Mouse (Mus musculus) liver, embryonic 14 days (tissue): Measurements from ENCODE around the gene Spata9. TPM values are rescaled to one million over a fixed set of nuclear protein-coding genes. Genes with fewer than 3 reads are reported as not detected.

Experiments used
- polyA plus RNA-seq: library from polyadenylated mRNA; depleted of rRNA; stranded (reverse); fragments of >200 nt; gene quantifications from 2 replicates; pipeline ENCODE4 v1.2.3, GENCODE M21; 2012; rRNA removed

Gene Spata9
- polyA plus RNA-seq: 0.07 TPM in 1 of 2 replicates, not detected in the other

GRCm38 (mm10) chr13:75966850-75967249, at the start of gene Spata9:
Spata9 (plus strand) TSS chr13:75967150.

GRCm38 (mm10) chr13:75943189-75944043, 23.5 kb upstream of the Spata9 start, which contains the start of gene Rhobtb3:
Rhobtb3 (minus strand) TSS chr13:75943925.

GRCm38 (mm10) chr13:76017974-76018843, 51.3 kb downstream of the Spata9 start, which contains the start of gene Rfesd:
Rfesd (minus strand) TSS chr13:76018719.

Other genes starting within 250 kb of the Spata9 start
- 19.6 and 26.8 TPM in 2 replicates for gene Glrx, start 127.3 kb upstream of the Spata9 start, polyA plus RNA-seq
- gene Rhobtb3, start 23.2 kb upstream of the Spata9 start, polyA plus RNA-seq: 1.9 and 2.1 TPM in 2 replicates
- 52.1 and 54.4 TPM in 2 replicates for gene Rfesd, start 51.6 kb downstream of the Spata9 start, polyA plus RNA-seq
- gene Gpr150, start 89.8 kb downstream of the Spata9 start, polyA plus RNA-seq: 1.4 and 1.6 TPM in 2 replicates
- 1.4 and 1.9 TPM in 2 replicates for gene Arsk, start 131.5 kb downstream of the Spata9 start, polyA plus RNA-seq
- 4.2 and 4.4 TPM in 2 replicates for gene Ttc37, start 131.6 kb downstream of the Spata9 start, polyA plus RNA-seq